In the genomic region with DNA sequence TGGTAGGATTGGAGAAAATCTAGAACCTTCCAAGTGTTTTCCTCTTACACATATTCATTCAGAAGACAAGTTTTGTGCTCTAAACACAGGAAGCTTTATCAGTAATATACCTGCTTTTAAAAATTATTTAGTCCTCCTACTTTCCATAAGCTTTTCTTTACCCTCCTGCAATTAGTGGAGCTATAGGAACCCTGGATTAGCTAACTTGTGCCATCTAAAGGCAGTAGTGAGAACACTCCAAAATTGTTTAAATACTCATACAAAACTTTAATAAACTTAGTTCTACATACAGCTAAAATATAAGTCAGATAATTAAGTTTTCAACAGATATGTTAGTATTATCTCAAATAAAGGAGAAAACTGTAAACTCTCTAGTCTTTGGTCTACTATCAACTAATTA, we compare ENCODE assay signal across 13 mouse cellular contexts.
DNase-seq lines count a peak whose midpoint lies in the region; TF ChIP-seq lines count a peak whose summit lies in the region.
"Had no signal": no experiment of that assay in that cellular context is flagged by ENCODE, and none has a peak within 500 bp of the region (broad histone marks: within the 10 kb centered on the region; RNA-seq: fewer than 3 reads in every experiment).

No protein-coding gene starts in this region.

- peak; percentile 3 for DNase-seq in kidney, adult 2 months
- DNase-seq in kidney, postnatal 4 days: no peak
- peak; percentile 7 for DNase-seq in lung, postnatal 25 days (ENCODE audit: low spot score)
- DNase-seq in lung, postnatal 10 days: no peak
- DNase-seq in adipocyte (ENCODE audit: low spot score): peak; percentile 57
- DNase-seq in retina, embryonic 14.5 days (ENCODE audit: low spot score): peak; percentile 38
- DNase-seq in cerebellum, postnatal 10 days: no peak
- no peak for DNase-seq in ovary, adult 18-20 months (ENCODE audit: low spot score)
- DNase-seq: liver, embryonic 13.5 days; right cerebral cortex, adult 18-20 months had no signal

- H3K4me3 ChIP-seq in kidney, adult 2 months (ENCODE audit: insufficient read depth, low read depth, low read length): no peak overlapping the region
- H3K4me3 ChIP-seq: embryonic facial prominence, embryonic 13.5 days; forebrain, embryonic 15.5 days; liver, embryonic 13.5 days; midbrain, embryonic 10.5 days had no signal

- H3K4me1 ChIP-seq in kidney, adult 2 months (ENCODE audit: control insufficient read depth, insufficient read depth, low read length): no peaks in the 10 kb centered on the region
- H3K4me1 ChIP-seq: embryonic facial prominence, embryonic 13.5 days; forebrain, embryonic 15.5 days; liver, embryonic 13.5 days; midbrain, embryonic 10.5 days had no signal

- H3K27ac ChIP-seq in kidney, adult 2 months (ENCODE audit: insufficient read depth, low read depth, low read length): no peak overlapping the region
- H3K27ac ChIP-seq: embryonic facial prominence, embryonic 13.5 days; forebrain, embryonic 15.5 days; liver, embryonic 13.5 days; midbrain, embryonic 10.5 days had no signal

- TF ChIP-seq CTCF in kidney, adult 2 months (conservative IDR thresholded peaks at IDR 0.05; ENCODE audit: insufficient read depth, insufficient read length, low read depth, low read length): no peak

- H3K36me3 ChIP-seq in kidney, adult 2 months (ENCODE audit: control insufficient read depth, insufficient read depth, low read length): no peaks in the 10 kb centered on the region
- H3K36me3 ChIP-seq: embryonic facial prominence, embryonic 13.5 days; forebrain, embryonic 15.5 days; liver, embryonic 13.5 days; midbrain, embryonic 10.5 days had no signal

- H3K27me3 ChIP-seq in kidney, adult 2 months (replicated peaks; ENCODE audit: control insufficient read depth, insufficient read depth, low read length): no peaks in the 10 kb centered on the region
- H3K27me3 ChIP-seq: embryonic facial prominence, embryonic 13.5 days; forebrain, embryonic 15.5 days; liver, embryonic 13.5 days had no signal

- no peak for TF ChIP-seq POLR2A in kidney, adult 2 months (IDR thresholded peaks at IDR 0.05; ENCODE audit: low read depth, low read length)

Comparison
In these comparisons a context has a peak if more than half of its experiments do, and no peak if none do; other contexts are left out.
1. DNase-seq: peak in kidney, adult 2 months (single experiment), lung, postnatal 25 days (single experiment), adipocyte (single experiment) and retina, embryonic 14.5 days (single experiment); none in kidney, postnatal 4 days (0 of 2), lung, postnatal 10 days (single experiment), cerebellum, postnatal 10 days (0 of 2) and ovary, adult 18-20 months (single experiment).